Mouse (Mus musculus) heart, embryonic 15.5 days (tissue): ENCODE data around the gene Dscam. TPM values are rescaled to one million over a fixed set of nuclear protein-coding genes. Genes with fewer than 3 reads are reported as not detected.

ENCODE experiments used
- ATAC-seq: fragments of 200-750 bp; cut with Nextera tagmentation; replicated peaks from 2 replicates; pipeline ENCODE4 v1.8.0; 2017; ENCODE audit warnings: low read depth, moderate TSS enrichment; ENCODE audit not compliant: insufficient number of reproducible peaks, insufficient read depth, low FRiP score
- H3K27ac ChIP-seq: fragments of 300-500 bp; sonication (generic); 2 replicates; pipeline ENCODE4 v1.5.1; 2015; ENCODE audit warnings: mild to moderate bottlenecking, inconsistent platforms
- H3K27me3 ChIP-seq: fragments of 300-500 bp; sonication (generic); 2 replicates; pipeline ENCODE4 v1.6.1; 2015; ENCODE audit warnings: inconsistent platforms
- H3K36me3 ChIP-seq: fragments of 300-500 bp; sonication (generic); 2 replicates; pipeline ENCODE4 v1.6.1; 2015; ENCODE audit warnings: mild to moderate bottlenecking, inconsistent platforms
- H3K4me1 ChIP-seq: fragments of 300-500 bp; sonication (generic); replicated peaks from 2 replicates; pipeline ENCODE4 v1.6.1; 2015; ENCODE audit warnings: inconsistent platforms
- H3K4me2 ChIP-seq: fragments of 300-500 bp; sonication (generic); 2 replicates; pipeline ENCODE4 v1.6.1; 2015; ENCODE audit warnings: inconsistent platforms, mild to moderate bottlenecking, moderate library complexity
- H3K4me3 ChIP-seq: fragments of 300-500 bp; sonication (generic); 2 replicates; pipeline ENCODE4 v1.5.1; 2015; ENCODE audit warnings: mild to moderate bottlenecking, inconsistent platforms
- H3K9ac ChIP-seq: fragments of 300-500 bp; sonication (generic); 2 replicates; pipeline ENCODE4 v1.6.1; 2015; ENCODE audit warnings: mild to moderate bottlenecking, inconsistent platforms
- H3K9me3 ChIP-seq: fragments of 300-500 bp; sonication (generic); replicated peaks from 2 replicates; pipeline ENCODE4 v1.6.1; 2016; ENCODE audit warnings: inconsistent platforms
- WGBS: fragments of 180-500 bp; shearing (Covaris S2); methylation state at CpG from one replicate; pipeline ENCODE4 v1.1.7; 2015; ENCODE audit warnings: mixed read lengths; 5-methylcytosine and 5-hydroxymethylcytosine counted together
- polyA plus RNA-seq: library from polyadenylated mRNA; unstranded; fragments of >200 nt; fragmentation: Nextera tagmentation; extraction: Ambion mirVana; gene quantifications from 2 replicates; pipeline ENCODE4 v1.2.1, GENCODE M21; 2015

Dscam gene
- 0.03 TPM in 1 of 2 replicates, not detected in the other for polyA plus RNA-seq

- under 1% methylated on average over 51 of the region's 60 CpGs for WGBS
- peak within 1 kb of the TSS; percentile 97 for H3K4me2 ChIP-seq
- H3K4me1 ChIP-seq = peaks cover 12% of the 10 kb centered on the region
- H3K27ac ChIP-seq = no peak within 1 kb of the TSS
- ATAC-seq = peak; percentile 53; the same call in 1 of the 2 replicates
- no peaks in the 10 kb centered on the region for H3K9me3 ChIP-seq
- H3K9ac ChIP-seq = peak within 1 kb of the TSS; percentile 27
- no peaks in the 10 kb centered on the region for H3K36me3 ChIP-seq
- peaks cover 76% of the 10 kb centered on the region for H3K27me3 ChIP-seq
- peak within 1 kb of the TSS; percentile 52 for H3K4me3 ChIP-seq
Observed at GRCm38 (mm10) chr16:97170513-97171081, at the start of gene Dscam. TSS of gene Dscam (minus strand) at chr16:97170752.

GRCm38 (mm10) chr16:97219381-97219780 is 48.8 kb upstream of the Dscam start:
- Histone ChIP-seq H3K9ac (no peak overlapping the region), H3K36me3 (no peaks in the 10 kb centered on the region), H3K9me3 (no peaks in the 10 kb centered on the region), H3K4me1 (no peaks in the 10 kb centered on the region), H3K4me2 (no peak overlapping the region), H3K27me3 (no peaks in the 10 kb centered on the region), H3K4me3 (no peak overlapping the region), H3K27ac (no peak overlapping the region)
- ATAC-seq = no peak
- 73% methylated on average over 2 of the region's 2 CpGs for WGBS

GRCm38 (mm10) chr16:97209997-97210396 is 39.4 kb upstream of the Dscam start:
- Histone ChIP-seq H3K4me2 (no peak overlapping the region), H3K36me3 (no peaks in the 10 kb centered on the region), H3K4me3 (no peak overlapping the region), H3K27me3 (no peaks in the 10 kb centered on the region), H3K9ac (no peak overlapping the region), H3K9me3 (no peaks in the 10 kb centered on the region), H3K4me1 (no peaks in the 10 kb centered on the region), H3K27ac (no peak overlapping the region)
- 53% methylated on average over 5 of the region's 5 CpGs for WGBS
- ATAC-seq = no peak

- Histone ChIP-seq H3K27me3 (no peaks in the 10 kb centered on the region), H3K9me3 (no peaks in the 10 kb centered on the region), H3K4me3 (no peak overlapping the region), H3K4me1 (no peaks in the 10 kb centered on the region), H3K27ac (no peak overlapping the region), H3K9ac (no peak overlapping the region), H3K4me2 (no peak overlapping the region), H3K36me3 (no peaks in the 10 kb centered on the region)
- no peak for ATAC-seq
- WGBS = 72% methylated on average over 2 of the region's 2 CpGs
Observed at GRCm38 (mm10) chr16:97208276-97208675, 37.7 kb upstream of the Dscam start.

DNA sequence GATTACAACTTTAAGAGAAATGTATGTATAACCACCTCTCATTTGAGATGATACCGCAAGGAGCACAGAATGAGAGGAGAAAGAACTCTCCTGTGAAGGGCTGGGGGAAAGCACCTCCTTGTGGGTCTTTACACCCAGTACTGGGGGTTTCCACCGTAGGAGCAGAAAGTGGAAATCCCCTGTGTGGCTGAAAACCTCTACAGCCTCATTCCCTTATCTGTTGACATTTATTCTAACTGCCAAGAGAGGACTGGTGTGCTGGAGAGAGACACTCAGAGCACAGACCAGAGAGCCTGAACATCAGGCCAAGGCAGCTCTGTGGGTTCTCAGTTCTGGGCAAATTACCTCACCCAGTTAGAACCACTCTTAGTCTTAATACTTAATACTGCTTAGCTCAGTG is 33.5 kb upstream of the Dscam start:
- WGBS = 61% methylated on average over 2 of the region's 2 CpGs
- no peaks in the 10 kb centered on the region for H3K27me3 ChIP-seq
- H3K4me1 ChIP-seq = no peaks in the 10 kb centered on the region
- H3K9ac ChIP-seq = no peak overlapping the region
- H3K4me2 ChIP-seq = no peak overlapping the region
- no peaks in the 10 kb centered on the region for H3K36me3 ChIP-seq
- H3K27ac ChIP-seq = no peak overlapping the region
- H3K4me3 ChIP-seq = no peak overlapping the region
- no peaks in the 10 kb centered on the region for H3K9me3 ChIP-seq
- ATAC-seq = no peak

GRCm38 (mm10) chr16:97203554-97203953 is 33.0 kb upstream of the Dscam start:
- Histone ChIP-seq H3K9me3 (no peaks in the 10 kb centered on the region), H3K36me3 (no peaks in the 10 kb centered on the region), H3K27ac (no peak overlapping the region), H3K4me2 (no peak overlapping the region), H3K4me1 (no peaks in the 10 kb centered on the region), H3K4me3 (no peak overlapping the region), H3K27me3 (no peaks in the 10 kb centered on the region), H3K9ac (no peak overlapping the region)
- ATAC-seq = no peak
- 86% methylated on average over 2 of the region's 2 CpGs for WGBS

DNA sequence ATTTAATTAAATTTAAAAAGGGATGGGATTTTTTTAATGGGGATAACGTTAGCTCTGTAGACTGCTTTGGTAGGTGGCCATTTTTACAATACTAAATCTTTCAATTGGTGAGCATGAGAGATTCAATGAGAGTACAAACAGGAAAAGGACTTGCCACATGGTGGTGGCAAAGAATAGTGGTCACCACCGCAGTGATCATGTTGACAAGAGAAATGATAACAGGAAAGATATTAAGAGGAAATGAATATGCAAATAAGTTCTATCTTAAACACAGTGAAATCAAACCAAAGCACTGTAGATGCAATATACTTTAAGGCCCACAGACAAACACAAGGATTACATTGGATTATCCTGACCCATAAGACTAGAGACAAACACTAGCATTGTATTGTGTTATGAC is 24.1 kb upstream of the Dscam start:
- H3K4me2 ChIP-seq = no peak overlapping the region
- H3K4me1 ChIP-seq = no peaks in the 10 kb centered on the region
- no peaks in the 10 kb centered on the region for H3K27me3 ChIP-seq
- 70% methylated on average over 2 of the region's 2 CpGs for WGBS
- H3K4me3 ChIP-seq = no peak overlapping the region
- no peaks in the 10 kb centered on the region for H3K36me3 ChIP-seq
- no peak overlapping the region for H3K9ac ChIP-seq
- H3K9me3 ChIP-seq = no peaks in the 10 kb centered on the region
- no peak overlapping the region for H3K27ac ChIP-seq
- ATAC-seq = no peak

DNA sequence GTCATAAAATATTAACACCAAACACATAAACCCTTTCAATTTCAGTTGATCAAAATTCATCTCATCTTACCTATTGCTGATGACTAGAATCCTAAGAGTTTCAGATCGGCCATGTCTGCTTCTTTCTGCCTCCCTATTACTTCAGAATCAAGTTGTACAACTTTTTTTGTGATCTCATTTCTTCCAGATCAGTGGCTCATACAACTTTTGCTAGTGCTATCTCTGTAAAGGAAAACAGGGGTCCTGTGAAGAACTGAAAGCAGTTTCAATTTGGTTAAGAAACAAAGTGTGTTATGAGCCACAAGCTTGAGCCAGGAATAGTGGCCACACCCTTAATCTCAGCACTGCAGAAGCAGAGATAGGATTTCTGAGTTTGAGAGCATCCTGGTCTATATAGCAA is 23.6 kb upstream of the Dscam start:
- Histone ChIP-seq H3K27me3 (no peaks in the 10 kb centered on the region), H3K9ac (no peak overlapping the region), H3K9me3 (no peaks in the 10 kb centered on the region), H3K27ac (no peak overlapping the region), H3K4me1 (no peaks in the 10 kb centered on the region), H3K4me2 (no peak overlapping the region), H3K4me3 (no peak overlapping the region), H3K36me3 (no peaks in the 10 kb centered on the region)
- ATAC-seq = no peak
- WGBS = 80% methylated on average over 1 of the region's 1 CpGs

DNA sequence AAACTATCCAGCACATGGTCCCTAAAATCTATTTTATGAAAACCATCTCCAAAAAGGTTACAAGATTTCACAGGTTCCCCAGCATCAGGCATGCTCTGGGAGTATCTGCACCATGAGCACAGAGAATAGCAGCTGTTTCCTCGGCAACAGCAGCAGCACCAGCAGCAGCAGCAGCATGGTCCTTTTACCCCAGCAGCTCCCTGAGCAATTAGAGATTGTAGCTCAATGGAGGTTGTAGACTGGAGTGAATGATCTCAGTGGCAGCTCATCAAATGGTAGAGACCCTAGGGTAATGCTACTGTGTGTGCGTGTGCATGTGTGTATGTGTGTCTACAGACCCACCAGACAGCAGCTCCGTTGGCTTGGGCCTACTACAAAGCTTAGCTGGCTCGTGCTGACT is 21.7 kb upstream of the Dscam start:
- Histone ChIP-seq H3K36me3 (no peaks in the 10 kb centered on the region), H3K9ac (no peak overlapping the region), H3K4me2 (no peak overlapping the region), H3K9me3 (no peaks in the 10 kb centered on the region), H3K27me3 (no peaks in the 10 kb centered on the region), H3K4me3 (no peak overlapping the region), H3K27ac (no peak overlapping the region), H3K4me1 (no peaks in the 10 kb centered on the region)
- 76% methylated on average over 4 of the region's 4 CpGs for WGBS
- ATAC-seq = no peak

DNA sequence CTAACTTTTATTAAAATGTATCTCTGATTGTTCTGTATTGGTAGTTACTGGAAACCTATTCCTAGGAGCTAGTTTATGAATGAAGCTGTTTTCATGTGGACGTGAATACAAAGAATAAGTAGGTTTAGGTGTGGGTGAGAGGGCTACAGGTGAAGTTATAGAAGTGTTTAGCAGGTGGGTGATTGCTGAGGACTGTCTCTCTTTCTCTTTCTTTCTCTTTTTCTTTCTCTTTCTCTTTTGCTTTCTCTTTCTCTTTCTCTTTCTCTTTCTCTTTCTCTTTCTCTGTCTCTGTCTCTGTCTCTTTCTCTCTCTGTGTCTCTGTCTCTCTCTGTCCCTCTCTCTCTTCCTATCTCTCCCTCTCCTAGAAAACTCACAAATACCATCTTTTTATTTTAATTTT is 20.1 kb upstream of the Dscam start:
- Histone ChIP-seq H3K4me3 (no peak overlapping the region), H3K27me3 (no peaks in the 10 kb centered on the region), H3K4me2 (no peak overlapping the region), H3K27ac (no peak overlapping the region), H3K9me3 (no peaks in the 10 kb centered on the region), H3K9ac (no peak overlapping the region), H3K4me1 (no peaks in the 10 kb centered on the region), H3K36me3 (no peaks in the 10 kb centered on the region)
- ATAC-seq = no peak
- WGBS = 76% methylated on average over 1 of the region's 1 CpGs

DNA sequence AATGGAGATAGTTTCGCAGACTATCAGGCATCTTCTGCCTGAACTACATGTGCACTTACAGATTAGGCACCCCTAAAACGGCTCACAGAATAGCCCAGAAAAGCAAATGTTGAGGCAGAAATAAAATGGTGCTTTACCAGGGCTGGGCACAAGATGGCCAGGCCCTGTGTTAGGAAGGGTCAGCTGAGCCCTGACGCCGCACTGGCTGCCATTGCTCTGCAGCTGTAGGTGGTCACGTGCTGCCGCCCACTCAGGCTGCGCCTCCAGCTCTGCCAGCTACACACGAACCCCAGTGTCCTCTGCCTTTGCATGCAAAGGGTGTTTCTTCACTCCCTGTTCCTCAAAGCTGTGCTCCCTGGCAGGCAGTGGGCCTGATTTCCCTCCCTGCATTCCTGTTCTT is 948 bp upstream of the Dscam start:
- H3K9ac ChIP-seq = no peak overlapping the region
- WGBS = 48% methylated on average over 8 of the region's 8 CpGs
- no peak overlapping the region for H3K27ac ChIP-seq
- H3K4me1 ChIP-seq = peaks cover 9% of the 10 kb centered on the region
- no peak overlapping the region for H3K4me3 ChIP-seq
- no peaks in the 10 kb centered on the region for H3K9me3 ChIP-seq
- no peak for ATAC-seq
- no peaks in the 10 kb centered on the region for H3K36me3 ChIP-seq
- H3K4me2 ChIP-seq = no peak overlapping the region
- H3K27me3 ChIP-seq = peaks cover 69% of the 10 kb centered on the region

DNA sequence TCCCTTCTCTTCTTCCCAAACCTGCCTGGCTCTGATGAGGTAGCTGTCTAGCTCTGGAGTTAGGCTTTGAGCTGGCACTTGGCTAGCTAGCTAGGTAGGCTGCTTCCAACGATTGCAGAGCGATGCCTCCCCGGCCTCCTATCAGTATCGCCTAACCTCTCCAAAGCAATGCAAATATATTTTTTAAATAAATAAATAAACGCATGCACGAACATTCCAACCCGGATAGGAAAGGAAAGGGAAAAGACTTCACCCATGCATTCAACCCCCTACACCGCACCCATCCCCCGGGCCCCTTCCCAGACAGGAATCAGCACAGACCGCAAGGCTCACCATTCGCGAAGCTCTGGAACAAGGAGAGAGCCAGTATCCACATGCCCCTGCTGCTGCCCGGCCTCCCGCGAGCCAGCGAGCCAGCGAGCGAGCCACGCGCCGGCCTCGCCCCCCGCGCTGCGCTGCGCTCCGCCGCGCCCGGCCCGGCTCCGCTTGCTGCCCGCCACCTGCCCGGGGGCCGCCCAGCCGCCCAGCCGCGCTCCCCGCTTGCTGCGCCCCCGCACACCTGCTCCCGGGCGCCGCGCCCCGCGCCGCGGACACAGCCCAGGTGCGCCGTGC is 545 bp downstream of the Dscam start:
- H3K27ac ChIP-seq = no peak overlapping the region
- peaks cover 76% of the 10 kb centered on the region for H3K27me3 ChIP-seq

More for the DNA sequence above, 545 bp downstream of the Dscam start:
- 2% methylated on average over 51 of the region's 51 CpGs for WGBS
- H3K9ac ChIP-seq = peak overlapping the region; percentile 27
- H3K4me1 ChIP-seq = peaks cover 17% of the 10 kb centered on the region
- H3K4me2 ChIP-seq = peak overlapping the region; percentile 97
- ATAC-seq = no peak
- H3K9me3 ChIP-seq = no peaks in the 10 kb centered on the region
- peak overlapping the region; percentile 52 for H3K4me3 ChIP-seq
- no peaks in the 10 kb centered on the region for H3K36me3 ChIP-seq
